Mouse (Mus musculus) thymus, postnatal 4 days (tissue): ENCODE data around the gene Cdh11.
A peak's percentile ranks its signal among the peaks of the same experiment; 100 is the strongest.

Experiments used
- DNase-seq: peaks from one replicate; pipeline ENCODE4 v3.0.0; 2021

Gene Cdh11

DNA sequence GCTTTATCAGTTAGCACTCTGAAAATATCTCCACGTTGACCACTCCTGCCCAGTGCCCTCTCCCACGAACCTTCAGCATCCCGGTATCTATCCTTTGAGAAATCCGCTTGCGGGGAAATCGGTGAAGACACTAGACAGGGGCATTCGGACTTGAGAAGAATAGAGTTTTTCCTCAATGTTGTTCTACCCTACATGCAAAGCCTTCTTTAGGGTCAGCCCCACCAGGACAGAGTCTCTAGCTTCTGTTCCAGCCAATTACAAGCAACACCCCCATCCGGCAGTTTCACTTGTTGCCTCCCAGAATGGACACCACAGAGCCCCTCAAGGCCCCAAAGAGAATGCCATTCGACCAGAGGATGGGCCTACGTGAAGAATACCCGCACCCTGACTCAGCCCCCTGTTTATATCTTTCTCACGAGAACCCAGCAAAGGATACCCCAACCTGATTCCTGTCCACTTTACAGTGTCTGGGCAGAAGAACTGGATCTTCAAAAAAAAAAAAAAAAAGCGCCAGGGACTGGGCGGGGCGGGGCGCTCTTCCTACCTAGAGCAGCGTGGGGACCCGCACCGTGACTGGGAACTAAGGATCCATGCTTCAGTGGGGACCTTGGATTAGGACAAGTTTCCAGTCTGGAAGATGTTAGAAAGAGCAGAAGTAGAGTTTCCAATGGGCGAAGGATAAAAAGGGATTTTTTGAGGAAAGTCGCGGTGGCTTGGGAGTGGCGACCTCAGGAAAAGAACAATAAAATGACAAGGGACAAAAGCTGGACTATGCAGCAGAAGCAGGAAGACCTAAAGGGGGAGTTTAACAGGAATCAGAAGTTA, at the start of gene Cdh11:
TSS of gene Cdh11 (minus strand) at position 51 of the 825 bp plus-strand sequence.
- DNase-seq = no peak

DNA sequence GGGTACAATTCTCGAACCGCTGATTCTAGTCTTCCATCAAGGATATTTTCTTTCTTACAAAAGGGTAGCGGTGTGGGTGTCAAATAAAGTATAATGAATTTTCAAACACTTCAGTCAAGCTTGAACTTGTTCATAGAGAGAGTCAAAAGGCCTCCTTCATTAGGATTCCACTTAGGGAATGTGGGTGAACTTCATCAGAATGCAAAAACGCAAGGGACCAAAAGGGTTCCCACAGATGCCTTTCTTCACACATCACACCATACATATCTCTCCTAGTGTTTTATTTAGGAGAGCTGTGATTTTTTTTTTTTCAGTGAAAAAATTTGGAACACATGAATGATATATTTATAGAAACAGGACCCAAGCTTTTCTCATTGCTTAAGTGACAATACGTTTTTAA, 28.5 kb upstream of the Cdh11 start:
- DNase-seq = no peak

DNA sequence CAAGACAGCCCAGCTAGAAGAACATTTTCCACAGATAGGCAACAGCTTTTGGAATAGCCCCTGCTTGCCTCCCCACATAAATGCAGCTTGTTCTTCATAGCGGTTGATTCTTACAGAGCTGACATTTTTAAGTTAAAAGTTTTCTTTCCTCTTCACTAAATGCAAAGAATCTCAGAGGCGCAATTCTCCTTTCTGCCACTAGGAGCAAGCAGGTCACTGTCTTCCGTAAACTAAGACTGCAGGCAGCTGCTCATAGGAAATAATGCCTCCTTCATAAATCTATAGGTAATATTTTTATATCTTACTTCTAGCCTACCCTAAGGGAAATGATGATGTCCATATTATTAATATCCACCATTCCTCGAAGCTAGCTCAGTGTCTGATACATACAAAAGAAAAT, 4.9 kb upstream of the Cdh11 start:
- DNase-seq = peak; percentile 11

DNA sequence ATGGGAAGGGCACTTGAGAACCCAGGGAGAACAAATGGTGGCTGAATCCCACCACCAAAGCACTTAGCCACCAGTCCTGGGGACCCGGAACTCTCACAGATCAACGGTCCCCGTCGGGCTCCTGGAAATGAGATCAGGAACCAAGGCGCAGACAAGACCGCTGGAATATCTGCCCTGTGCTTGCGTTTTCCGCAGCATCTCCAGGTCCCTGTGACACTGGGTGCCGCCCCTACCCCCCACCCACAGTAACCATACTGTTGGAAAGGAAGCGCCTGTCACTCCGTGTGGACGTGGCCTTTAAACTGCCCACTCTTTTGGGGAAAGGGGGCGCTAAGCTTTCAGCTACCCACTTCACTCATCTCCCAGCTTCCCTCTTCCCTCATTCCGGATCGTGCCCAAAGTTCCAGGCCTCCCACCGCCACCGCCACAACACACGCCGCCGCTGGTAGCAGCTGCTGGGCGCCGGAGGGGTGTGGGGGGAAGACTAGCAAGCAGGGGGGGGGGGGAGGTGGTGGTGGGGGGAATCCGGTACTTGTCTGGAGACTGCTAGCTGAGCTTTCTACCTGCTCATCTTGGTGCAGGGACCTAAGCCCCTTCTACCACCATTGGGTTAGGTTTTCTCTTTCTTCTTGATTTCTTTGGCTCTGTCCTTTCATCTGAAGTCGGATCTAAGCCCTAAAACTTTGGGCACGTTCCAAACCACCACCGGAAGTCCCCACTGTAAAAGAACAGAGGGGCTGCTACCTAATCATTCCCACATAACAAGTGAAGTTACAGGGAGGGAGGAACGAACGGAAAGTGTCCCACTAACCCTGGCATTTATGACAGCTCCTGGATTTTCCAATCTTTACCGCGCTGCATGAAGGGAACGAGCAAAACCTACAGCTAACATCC, 1.3 kb upstream of the Cdh11 start:
- DNase-seq = no peak

DNA sequence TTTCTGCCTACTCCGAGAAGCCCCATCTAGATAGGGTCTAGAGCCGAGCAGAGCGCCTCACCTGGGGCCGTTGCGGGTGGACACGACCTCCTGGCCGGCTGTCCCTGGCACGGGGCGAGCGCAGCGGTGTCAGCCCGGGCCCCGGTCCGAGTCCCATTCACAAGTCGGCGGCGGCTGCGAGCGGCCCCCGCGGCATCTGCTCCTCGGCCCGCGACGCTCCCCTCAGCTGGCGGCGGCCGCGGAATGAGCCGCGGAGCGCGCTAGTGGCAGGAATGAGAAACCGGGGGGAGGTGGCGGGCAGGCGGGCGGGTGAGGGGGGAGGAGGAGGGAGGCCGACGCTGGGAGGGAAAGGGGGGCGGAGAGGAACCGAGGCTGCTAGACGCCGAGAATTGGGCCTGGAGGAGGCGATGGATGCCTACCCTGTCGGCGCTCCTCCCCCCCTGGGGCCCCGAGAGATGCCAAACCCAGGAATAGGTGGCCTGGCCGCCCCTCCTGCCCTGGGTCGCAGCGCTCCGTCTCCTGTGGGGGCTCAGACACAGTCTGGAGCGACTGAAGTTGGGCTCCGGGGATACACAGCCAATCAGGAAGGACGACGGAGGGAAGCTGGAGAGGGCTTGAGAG, 497 bp downstream of the Cdh11 start:
- DNase-seq = peak; percentile 12

DNA sequence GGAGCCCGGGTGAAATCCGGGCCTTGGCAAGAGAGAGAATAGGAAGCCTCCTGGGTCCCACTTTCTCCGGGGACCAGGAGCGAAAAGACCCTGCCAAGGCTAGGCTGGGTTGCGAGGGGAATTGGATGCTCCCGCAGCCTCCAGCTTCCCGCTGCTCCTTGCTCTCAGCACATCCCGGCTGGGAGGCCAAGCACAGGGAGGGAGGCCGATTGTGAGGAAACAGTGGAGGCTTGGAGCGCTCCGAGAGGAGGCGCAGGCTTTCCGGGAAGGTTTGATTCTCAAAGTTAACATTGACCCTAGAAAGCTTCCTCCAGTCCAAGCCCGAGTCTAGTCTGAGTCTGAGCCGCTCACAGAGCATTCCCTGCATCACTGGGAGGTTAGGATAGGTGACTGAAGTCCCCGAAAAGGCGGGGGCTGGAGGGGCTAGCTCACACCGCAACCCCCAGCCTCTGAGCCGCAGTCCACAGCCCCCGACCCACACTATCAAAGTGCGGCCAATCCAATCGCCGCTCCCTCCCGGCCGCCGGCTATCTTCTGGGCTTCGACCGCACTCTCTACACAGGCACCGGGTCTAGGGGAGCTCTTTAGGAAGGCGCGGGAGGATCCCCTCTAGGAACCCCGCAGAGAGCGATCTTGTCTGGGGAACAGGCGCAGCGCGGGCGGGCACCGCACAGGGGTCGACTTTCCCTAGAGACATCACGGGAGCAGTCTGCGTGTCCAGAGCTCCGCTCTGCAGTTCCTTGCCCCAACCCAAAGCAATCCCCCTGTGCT, 1.4 kb downstream of the Cdh11 start:
- peak; percentile 7 for DNase-seq

DNA sequence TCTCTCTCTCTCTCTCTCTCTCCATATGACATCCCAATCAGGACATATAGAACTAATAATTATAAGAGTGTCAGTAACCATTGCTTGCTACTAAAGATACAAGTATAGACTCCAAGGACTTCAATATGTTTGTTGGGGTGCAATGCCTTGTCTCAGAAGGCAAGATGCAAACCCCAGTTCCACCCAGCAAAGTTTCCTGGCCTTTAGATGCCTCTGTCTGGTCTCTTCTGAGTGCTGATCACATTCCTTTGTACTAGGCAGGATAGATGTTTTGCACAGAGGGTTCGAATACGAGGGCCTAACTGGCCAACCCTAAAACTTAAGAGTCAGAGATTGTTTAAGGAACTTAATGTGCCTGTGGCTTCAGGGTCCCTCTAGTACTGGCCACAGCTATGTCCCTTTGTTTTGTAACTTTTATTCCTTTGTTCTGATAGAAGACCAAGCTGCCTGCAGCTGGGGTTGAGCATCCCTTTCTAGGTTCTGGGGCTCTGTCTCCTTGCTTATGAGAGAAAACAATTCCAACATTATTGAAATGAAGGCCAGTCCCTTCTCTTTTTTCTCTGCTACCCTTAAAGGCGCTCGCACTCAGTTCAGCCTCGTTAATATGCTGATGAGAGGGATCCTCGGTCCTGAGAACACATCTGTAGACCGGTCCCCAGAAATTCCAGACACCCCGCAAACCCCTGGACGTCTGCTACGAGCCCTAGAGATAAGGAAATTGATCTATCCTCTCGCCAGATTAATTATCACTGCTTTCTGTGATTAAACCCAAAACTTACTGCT, 2.5 kb downstream of the Cdh11 start:
- DNase-seq = no peak

DNA sequence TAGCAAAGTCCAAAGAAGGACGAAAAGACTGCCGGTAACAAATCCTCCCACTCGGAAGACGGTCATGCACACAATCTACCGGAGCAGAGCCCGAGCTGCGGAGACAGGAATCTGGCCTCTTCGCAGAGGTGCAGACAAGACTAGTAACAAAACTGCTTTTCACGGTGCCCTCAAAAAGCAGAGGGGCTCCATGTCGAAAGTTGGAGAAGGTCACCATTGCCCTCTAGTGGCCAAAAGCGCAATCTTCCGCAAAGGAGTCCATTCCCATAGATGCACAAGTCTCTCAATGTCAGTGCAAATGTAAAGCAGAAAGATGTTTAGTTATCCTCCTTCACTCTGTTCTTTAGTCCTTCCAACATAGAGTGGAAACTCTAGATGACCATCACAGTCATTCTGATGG, 4.5 kb downstream of the Cdh11 start:
- DNase-seq = peak; percentile 57

DNA sequence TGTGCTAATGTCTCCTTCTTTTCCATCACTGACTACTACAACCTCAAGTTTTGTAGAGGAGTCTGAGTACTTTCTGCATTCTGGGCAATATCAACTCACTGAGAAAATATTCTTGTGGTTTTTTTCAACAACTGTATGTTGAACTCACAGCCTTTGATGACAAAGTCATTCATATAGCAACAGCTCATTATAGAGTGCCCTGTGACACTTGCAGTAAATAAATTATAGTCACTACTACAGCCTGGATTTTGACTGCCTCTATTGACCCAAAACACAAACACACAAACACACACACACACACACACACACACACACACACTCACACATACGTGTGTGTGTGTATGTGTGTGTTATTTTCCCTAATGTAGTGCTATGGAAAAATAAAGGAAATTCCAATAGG, 10.8 kb downstream of the Cdh11 start:
- no peak for DNase-seq

DNA sequence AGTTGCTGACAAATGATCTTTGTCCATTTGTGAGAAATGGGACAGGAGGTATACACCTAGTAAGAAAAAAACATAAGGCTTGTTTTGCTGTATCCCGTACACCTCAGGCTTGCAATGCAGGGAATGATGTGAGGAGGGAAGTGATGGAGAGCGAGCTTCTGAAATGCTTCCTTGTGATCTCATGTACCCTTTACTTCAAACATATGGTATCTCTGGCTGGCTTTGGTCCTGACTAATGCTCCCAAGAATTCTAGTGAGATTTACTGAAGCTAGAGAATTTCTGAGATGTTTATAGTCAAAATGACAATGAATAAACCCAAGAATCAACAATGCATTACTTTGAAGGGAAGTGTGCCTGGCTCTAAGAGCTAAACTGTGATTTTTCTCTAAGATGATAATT, 14.0 kb downstream of the Cdh11 start:
- no peak for DNase-seq

DNA sequence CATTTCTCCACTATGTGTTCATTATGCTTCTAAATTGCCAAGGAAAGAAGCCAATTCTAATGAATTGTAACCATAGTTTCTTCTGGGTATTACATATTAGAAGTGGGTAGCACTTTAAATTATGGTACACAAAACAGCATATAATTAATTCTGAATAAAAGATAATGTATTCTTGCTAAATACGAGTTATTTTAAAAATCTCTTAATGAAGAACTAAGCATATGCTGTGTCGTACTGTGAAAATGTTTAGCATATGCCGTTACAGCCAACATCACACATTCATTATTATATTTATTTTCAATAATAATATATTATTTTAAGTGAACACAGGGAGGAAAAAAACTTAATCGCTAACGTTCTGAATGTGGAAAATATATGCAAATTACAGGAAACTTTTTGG, 31.6 kb downstream of the Cdh11 start:
- no peak for DNase-seq

DNA sequence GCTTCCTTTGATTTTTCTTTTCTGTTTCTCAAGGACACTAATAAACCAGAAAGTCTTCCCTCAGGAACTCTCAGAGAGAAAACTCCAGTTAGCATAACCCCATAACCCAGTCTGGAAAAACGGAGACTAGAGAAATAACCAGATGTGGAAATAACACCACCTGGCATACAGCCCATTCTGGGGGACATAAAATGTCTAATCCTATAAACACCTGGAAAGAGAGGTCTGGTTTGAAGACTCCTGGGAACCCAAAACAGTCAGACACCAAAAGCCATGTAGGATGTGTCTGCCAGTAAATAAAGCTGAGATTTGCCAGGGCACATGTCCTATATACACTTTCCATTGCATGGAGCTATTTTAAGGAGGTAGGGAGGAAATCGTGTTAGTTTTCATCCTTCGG, 42.5 kb downstream of the Cdh11 start:
- no peak for DNase-seq

DNA sequence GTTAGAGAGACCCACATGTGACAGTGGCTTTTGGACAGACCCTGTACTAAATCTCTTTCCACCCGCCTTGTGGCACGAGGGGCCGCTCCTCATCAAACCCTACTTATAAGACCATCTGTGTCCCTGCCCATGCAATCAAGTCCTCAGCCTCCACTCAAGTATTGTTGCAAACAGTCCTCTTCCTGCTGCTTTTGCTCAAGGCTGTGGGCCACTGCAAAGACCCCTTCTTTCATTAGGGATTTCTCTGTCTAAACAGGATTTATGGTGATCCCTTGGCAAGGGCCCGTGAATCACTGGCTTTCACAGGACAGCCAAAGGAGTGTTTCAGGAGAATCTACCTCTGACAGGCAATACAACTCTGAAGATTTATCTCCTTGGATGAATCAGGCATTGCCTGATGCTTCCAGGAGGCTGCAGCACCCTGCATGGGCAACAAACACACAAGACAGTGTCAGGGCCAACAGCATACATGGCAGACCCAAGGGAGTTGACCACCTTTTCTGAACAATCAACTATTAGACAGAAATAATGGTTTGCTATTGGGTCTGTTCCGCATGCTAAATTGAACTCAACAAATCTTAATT, 43.3 kb downstream of the Cdh11 start:
- no peak for DNase-seq

DNA sequence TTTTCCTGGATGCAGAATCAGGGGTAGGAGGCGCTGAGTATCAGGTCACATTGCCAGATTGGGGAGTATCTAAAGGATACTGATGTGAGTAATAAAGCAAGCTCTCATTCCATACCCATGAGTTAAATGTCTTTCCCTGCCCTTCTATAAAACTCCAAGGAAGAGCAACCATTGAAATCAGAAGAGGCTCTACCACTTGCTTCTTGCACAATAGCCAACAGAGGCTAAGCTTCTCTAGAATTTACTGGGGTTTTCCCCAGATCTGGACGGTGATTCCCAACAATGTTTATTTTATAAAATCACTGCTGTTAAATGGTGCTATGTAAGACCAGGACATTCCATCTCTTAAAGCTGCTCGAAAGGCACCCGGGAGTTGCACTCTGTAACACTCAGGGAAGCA, 44.5 kb downstream of the Cdh11 start:
- no peak for DNase-seq

DNA sequence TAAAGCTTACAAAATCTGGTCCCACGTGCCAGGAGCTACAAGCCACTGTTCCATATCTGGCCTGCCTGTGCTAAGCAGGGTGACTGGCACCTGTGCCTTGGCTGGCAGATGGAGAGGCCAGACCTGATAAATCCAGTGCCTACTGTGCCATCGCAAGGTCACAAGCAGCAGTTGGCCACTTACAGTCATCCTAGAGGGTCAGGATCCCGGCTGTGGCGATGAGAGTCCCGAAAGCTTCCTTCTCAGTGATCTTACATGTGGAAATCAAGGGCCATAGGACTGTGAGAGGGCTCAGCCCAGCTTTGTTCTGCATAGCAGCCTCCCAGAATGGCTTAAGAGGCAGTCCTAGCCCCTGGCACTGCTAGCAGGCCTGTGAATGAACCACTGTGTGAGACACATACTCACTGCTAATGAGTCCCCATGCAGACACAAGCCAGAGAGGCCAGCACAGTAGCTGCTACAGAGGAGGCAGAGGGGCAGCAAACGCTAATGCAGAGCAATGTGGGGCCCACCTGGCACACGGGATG, 46.4 kb downstream of the Cdh11 start:
- no peak for DNase-seq

DNA sequence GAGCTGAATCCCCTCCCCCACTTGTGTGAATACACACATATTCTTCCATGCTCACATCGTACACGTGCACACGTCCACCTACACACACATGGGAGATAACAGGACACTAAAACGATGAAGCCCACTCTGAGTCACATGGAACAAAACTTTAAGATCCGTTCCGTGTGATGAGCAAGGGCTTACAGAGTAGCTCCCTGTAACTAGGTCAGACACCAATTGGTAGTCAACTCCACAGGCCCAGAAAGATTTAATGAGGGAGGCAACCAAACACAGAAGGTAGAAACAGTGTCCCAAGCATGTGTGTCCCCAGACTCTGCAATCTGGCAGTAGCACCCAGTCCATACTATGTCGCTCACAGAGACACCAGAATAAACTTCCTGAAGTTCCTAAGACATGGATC, 47.0 kb downstream of the Cdh11 start:
- DNase-seq = no peak

DNA sequence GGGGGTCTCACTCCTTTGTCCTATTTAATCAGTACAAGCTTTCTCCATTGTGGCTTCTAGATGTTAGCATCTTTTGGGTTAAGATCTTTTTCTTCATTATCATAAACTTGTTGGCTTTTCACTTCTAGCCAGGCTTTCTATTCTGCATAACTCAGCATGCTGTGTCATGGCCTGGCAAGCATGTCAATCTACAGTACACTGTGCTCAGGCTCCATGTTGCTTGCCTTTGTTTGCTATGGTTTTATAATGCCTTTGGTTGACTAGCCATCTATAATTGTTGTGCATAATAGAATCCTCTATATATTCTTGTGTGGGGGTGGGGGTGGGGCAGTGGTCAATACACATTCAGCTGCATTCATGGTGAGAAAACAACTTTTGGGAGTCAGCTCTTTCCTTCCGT, 51.0 kb downstream of the Cdh11 start:
- DNase-seq = no peak

DNA sequence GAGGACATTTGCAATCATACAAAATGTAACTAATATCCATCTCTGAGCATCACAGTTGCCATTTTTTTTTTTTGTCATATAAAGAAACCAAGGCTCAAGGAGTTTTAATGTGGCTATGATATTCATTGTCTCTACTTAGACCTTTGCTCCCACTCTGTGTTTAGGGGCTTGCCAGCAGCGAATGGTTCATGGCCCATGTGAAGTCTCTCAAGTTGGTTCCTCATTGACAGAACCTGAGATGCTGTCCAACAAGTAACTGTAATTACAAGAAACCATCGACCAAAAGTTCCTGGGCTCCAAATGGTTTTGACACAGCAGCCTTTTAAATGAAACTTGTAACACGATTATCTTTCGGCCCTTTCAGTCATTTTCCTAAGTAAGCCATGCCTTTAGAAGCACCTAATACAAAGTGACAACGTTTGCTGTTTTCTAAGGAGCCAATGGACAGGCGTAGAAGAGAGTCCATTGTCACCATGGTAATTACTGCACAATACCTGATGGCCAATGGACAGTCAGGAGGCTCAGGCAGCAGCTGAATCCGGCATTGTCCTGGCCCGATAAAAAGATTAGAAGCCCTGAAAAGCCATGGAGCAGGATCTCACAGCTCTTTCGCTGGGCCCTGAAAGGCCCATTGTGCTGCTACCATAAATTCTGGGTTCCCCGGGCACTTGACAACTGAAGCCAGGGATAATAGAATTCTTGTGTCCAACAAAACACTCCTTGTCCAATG, 59.1 kb downstream of the Cdh11 start:
- no peak for DNase-seq

DNA sequence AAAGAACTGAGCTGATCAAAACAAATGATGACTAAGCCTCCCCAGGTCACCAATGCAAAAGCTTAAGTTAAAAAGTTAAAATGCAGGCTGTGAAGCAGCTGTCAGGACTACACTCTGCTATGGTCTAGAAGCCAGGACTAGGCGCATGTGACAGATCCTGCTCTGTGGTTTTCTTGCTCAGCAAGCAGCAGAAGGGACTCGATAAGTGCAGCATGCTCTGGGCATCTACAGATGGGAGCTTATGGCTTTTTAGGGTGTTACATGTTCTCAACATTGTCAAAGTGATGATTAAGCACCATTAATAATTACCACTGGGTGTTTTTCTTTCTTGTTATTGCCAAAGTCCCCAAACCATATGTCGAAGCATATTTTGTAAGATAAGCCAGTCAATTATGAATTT, 59.9 kb downstream of the Cdh11 start:
- DNase-seq = no peak

DNA sequence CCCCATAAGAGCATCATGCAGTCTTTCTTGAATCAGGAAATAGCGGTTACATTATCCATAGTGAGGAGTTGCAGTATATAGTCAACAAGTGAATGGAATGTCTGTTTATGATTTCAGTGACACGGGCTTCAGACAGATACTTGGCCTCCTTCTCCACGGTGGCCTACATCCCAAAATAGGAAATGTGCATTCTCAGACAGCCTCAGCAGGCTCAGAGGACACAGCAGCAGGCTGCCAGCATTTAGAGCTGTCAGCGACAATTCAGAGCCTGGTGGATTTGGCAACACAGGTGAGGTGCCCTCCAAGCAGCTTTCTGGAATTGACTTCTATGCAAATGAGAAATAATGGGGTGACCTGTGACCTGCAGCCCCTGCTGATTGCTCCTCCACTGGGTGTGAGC, 69.5 kb downstream of the Cdh11 start:
- DNase-seq = no peak

DNA sequence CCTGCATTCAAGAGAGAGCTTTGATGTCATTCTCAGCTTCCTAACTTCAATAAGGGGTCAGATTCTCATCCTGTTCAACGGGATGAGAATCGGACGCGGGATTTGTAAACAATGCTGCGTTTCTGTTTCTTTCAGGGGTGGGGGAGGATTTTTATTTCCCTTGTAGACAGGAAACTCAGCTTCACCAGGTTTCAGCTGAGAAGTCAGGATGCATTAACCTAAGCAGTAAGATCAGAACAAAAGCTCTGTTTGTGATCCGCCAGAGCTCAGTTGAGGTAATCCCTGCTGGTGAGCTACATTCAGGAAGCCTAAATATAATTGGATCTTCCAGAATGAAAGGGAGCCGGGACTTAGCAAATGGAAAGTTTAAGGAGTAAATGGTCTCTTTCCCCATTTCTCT, 78.1 kb downstream of the Cdh11 start:
- DNase-seq = no peak
